ENCODE assay signal across 35 mouse cellular contexts in the genomic region with DNA sequence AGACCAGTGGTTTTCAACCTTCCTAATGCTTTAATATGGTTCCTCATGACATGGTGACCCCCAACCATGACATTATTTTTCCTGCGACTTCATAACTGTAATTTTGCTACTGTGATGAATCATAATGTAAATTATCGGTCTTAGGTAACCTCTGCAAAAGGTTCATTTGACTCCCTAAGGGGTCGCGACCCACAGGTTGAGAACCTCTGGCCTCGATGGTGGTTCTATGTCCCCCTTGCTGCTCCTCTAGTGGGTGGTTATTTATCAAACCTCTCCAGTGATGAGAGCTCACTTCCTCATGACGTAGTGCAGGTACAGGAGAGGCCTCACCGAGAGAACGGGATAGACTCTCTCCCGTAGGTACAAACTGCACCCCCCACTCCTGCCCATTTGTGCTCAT.
"Had no signal": no experiment of that assay in that cellular context is flagged by ENCODE, and none has a peak within 500 bp of the region (broad histone marks: within the 10 kb centered on the region; RNA-seq: fewer than 3 reads in every experiment).

No protein-coding gene starts in this region.

- H3K9me3 ChIP-seq: heart, embryonic 10.5 days; heart, embryonic 12.5 days; heart, embryonic 13.5 days; heart, embryonic 15.5 days; hindbrain, embryonic 10.5 days; hindbrain, embryonic 12.5 days; hindbrain, embryonic 13.5 days; hindbrain, embryonic 15.5 days; intestine, embryonic 15.5 days; kidney, embryonic 15.5 days had no signal

- H3K27ac ChIP-seq: heart, embryonic 10.5 days; heart, embryonic 13.5 days; heart, embryonic 15.5 days; hindbrain, embryonic 10.5 days; hindbrain, embryonic 12.5 days; hindbrain, embryonic 13.5 days; hindbrain, embryonic 14.5 days; hindbrain, embryonic 15.5 days; hindbrain, postnatal 0 days; intestine, embryonic 15.5 days; kidney, embryonic 15.5 days; kidney, postnatal 0 days; layer of hippocampus, adult 2 months; left cerebral cortex, adult 2 months had no signal

- H3K4me3 ChIP-seq: heart, embryonic 10.5 days; heart, embryonic 12.5 days; heart, embryonic 13.5 days; heart, embryonic 15.5 days; hindbrain, embryonic 10.5 days; hindbrain, embryonic 12.5 days; hindbrain, embryonic 13.5 days; hindbrain, embryonic 15.5 days; intestine, embryonic 15.5 days; kidney, embryonic 15.5 days; layer of hippocampus, adult 2 months; left cerebral cortex, adult 2 months had no signal

- H3K27me3 ChIP-seq: intestine, embryonic 15.5 days had no signal

- H3K9ac ChIP-seq: heart, embryonic 12.5 days; heart, embryonic 13.5 days; heart, embryonic 15.5 days; hindbrain, embryonic 12.5 days; hindbrain, embryonic 13.5 days; hindbrain, embryonic 14.5 days; hindbrain, embryonic 15.5 days; intestine, embryonic 15.5 days; kidney, embryonic 15.5 days had no signal

- DNase-seq: heart, postnatal 10 days; heart, postnatal 14 days; heart, postnatal 36 days; heart, postnatal 4 days; kidney, adult 11 months; kidney, adult 18-20 months; kidney, adult 2 months; kidney, adult 8-10 months; kidney, adult 9 months; kidney, postnatal 10 days; kidney, postnatal 14 days; kidney, postnatal 36 days; kidney, postnatal 4 days; layer of hippocampus, adult 9-11 months; layer of hippocampus, postnatal 36 days had no signal

- H3K4me2 ChIP-seq: heart, embryonic 11.5 days; heart, embryonic 12.5 days; heart, embryonic 13.5 days; heart, embryonic 15.5 days; hindbrain, embryonic 12.5 days; hindbrain, embryonic 13.5 days; hindbrain, embryonic 14.5 days; hindbrain, embryonic 15.5 days; intestine, embryonic 15.5 days; kidney, embryonic 15.5 days had no signal

- H3K36me3 ChIP-seq: heart, embryonic 10.5 days; heart, embryonic 12.5 days; heart, embryonic 13.5 days; heart, embryonic 15.5 days; hindbrain, embryonic 10.5 days; hindbrain, embryonic 12.5 days; hindbrain, embryonic 13.5 days; hindbrain, embryonic 15.5 days; intestine, embryonic 15.5 days; kidney, embryonic 15.5 days had no signal

- ATAC-seq: hindbrain, embryonic 16.5 days; hindbrain, postnatal 0 days; inflammation-experienced regulatory T-cells, adult 6 months; intestine, embryonic 15.5 days; intestine, embryonic 16.5 days; intestine, postnatal 0 days had no signal
